Mouse (Mus musculus): ENCODE measurements around the gene Tk2. TPM values are rescaled to one million over a fixed set of nuclear protein-coding genes. Genes with fewer than 3 reads are reported as not detected.

Tk2 gene
- polyA plus RNA-seq, 1 experiment from 2014 or later, result 43.3 TPM

DNA sequence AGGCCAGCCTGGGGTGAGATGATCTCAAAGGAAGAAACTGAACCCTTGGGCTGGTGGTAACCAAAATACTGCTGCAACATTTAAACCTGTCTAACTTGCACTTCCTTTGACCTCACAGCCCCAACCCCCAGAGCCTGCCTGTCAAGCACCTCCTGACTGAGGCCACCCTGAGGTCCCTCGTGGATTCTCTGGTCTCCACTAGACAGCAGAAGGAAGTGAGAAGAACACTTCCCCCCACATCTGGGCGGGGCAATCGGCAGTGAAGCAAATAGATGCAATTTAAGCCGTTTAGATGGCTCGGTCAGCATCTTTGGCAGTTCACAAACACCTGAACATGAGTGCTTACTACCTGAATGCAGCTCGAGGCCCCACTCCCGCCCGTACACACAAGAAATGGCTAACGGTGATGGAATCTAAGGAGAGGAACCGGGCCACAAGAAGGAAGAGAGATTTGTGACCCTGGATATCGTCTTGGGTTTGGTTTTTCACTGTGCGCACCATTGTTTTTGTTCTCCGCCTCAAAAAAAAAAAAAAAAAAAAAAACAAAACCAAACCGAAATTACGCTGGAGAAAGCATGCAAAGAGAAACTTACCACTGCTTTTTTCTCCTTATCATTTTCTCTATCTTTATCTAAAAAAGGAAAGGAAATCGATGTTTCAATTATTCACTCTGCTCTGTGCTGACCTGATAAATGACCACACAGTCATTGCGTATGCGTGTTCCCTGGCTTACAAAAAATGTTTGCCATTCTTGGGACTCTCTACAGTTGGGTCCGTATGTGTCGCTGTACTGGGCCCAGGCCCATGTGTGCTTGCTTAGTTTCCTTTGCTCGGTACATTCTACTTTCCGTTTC lies 1.1 kb downstream of the Tk2 start:
- no peak overlapping the region for H3K27ac ChIP-seq (replicated peaks)
- H3K4me2 ChIP-seq, result peak overlapping the region; percentile 92
- H3K9ac ChIP-seq, result peak overlapping the region; percentile 84
- H3K9me3 ChIP-seq, result no peaks in the 10 kb centered on the region
- H3K36me3 ChIP-seq, result peaks cover 32% of the 10 kb centered on the region
- WGBS, result 73% methylated on average over 22 of the region's 22 CpGs
- no peaks in the 10 kb centered on the region for H3K27me3 ChIP-seq
- ATAC-seq (ENCODE audit: low read depth), result no peak
- H3K4me3 ChIP-seq, result peak overlapping the region; percentile 78
- peaks cover 32% of the 10 kb centered on the region for H3K4me1 ChIP-seq (replicated peaks)

DNA sequence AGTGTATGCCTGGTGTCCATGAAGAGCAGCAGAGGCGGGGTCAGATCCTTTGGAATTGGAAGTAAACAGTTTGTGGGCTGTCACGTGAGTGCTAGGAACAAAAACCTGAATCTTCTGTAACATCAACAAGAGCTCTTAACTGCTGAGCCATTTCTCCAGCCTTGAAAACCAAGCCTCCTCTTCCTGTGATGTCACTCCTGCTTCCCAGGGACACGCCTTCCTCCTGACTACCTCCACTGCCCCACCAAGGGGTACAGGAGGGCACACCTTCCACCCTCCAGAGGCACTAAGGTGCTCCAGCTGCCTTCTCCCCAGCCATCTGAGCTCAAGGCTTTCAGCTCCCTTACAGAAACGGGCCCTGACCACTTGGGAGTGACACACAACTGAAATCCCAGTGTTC lies 1.7 kb downstream of the Tk2 start:
- Histone ChIP-seq H3K9ac (0 out of 2 replicates have a peak overlapping the region, but pooled peaks have one; percentile 9), H3K9me3 (no peaks in the 10 kb centered on the region), H3K36me3 (peaks cover 39% of the 10 kb centered on the region), H3K4me2 (no peak overlapping the region), H3K27me3 (no peaks in the 10 kb centered on the region), H3K4me1 (replicated peaks) (peaks cover 27% of the 10 kb centered on the region), H3K27ac (replicated peaks) (no peak overlapping the region), H3K4me3 (no peak overlapping the region)
- WGBS, result 88% methylated on average over 4 of the region's 4 CpGs
- ATAC-seq (ENCODE audit: low read depth), result no peak

DNA sequence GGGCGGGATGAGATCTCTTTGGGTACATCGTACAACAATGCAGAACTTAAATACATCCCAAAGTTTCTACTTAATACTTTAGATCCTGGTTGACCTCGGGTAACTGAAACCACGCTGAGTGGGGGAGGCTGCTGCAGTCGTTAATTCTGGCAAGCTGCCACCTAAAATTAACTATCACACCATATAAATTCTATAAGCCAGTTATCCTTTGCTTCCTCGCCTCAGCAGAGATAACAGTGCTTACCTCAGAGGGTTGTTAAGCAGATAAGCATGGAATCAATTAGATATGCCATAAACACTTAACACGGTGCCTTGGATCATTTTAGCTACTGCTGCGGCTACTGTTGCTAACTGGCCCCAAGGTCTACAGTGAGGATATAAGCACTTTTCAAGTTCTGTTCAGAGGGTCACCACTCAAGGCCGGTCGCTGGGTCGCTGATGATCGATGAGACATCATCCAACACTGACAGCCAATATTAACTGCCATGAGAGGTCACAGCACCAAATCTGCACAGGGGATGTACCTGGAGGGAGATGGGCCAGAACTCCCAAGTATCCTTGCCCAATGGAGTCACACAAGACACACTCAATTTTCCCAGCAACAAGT lies 6.2 kb downstream of the Tk2 start:
- Histone ChIP-seq H3K27me3 (no peaks in the 10 kb centered on the region), H3K27ac (replicated peaks) (no peak overlapping the region), H3K4me3 (no peak overlapping the region), H3K4me1 (replicated peaks) (peaks cover 9% of the 10 kb centered on the region), H3K36me3 (peaks cover 83% of the 10 kb centered on the region), H3K9ac (no peak overlapping the region), H3K9me3 (no peaks in the 10 kb centered on the region), H3K4me2 (no peak overlapping the region)
- WGBS, result 79% methylated on average over 12 of the region's 12 CpGs
- no peak for ATAC-seq (ENCODE audit: low read depth)

DNA sequence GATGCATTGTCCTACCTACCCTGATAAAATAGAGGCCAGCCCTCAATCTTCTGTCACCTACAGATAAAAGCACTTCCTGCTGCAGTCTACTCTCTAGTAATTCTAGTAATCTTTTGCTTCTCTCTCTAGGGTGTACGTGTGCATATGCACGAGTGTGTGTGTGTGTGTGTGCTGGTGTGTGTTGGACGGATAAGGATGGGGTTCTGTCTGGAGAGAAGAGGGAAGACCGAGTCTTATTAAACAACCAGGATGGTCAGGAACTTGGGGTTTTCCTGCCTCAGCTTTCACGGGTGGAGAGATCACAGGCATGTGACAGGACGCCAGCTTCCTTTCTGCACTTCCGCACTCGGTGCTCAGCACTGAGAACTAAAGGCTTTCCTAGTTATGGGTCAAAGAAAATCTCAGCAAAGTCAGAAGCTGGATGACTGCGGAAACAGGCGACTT lies 8.9 kb downstream of the Tk2 start:
- Histone ChIP-seq H3K4me1 (replicated peaks) (no peaks in the 10 kb centered on the region), H3K9me3 (no peaks in the 10 kb centered on the region), H3K4me2 (no peak overlapping the region), H3K9ac (no peak overlapping the region), H3K27me3 (no peaks in the 10 kb centered on the region), H3K36me3 (peaks cover 97% of the 10 kb centered on the region), H3K4me3 (no peak overlapping the region), H3K27ac (replicated peaks) (no peak overlapping the region)
- 87% methylated on average over 10 of the region's 10 CpGs for WGBS
- no peak for ATAC-seq (ENCODE audit: low read depth)

DNA sequence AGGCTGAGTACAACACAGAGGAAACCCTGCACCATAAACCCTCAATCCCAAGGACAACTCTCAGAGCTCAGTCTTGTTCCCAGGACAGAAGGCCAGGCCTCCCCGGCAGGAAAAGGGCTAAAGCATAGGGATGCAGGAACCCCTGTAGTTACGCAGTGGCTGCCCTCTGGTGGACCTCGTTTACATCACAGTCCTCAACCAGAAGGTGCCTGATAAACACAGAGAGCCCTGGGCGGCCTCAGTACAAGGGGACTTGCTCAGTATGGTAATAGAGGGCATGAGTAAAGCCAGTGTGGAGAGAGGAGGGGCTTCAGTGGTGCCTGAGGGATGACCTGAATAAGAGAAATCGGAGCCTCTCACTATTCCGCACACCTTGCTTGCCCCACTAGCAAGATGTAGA lies 13.8 kb downstream of the Tk2 start:
- H3K4me2 ChIP-seq, result no peak overlapping the region
- 42% methylated on average over 6 of the region's 6 CpGs for WGBS
- H3K36me3 ChIP-seq, result peaks cover 100% of the 10 kb centered on the region
- no peaks in the 10 kb centered on the region for H3K9me3 ChIP-seq
- H3K27ac ChIP-seq (replicated peaks), result no peak overlapping the region
- no peak overlapping the region for H3K9ac ChIP-seq
- no peaks in the 10 kb centered on the region for H3K27me3 ChIP-seq
- H3K4me1 ChIP-seq (replicated peaks), result no peaks in the 10 kb centered on the region
- ATAC-seq (ENCODE audit: low read depth), result no peak
- H3K4me3 ChIP-seq, result no peak overlapping the region

DNA sequence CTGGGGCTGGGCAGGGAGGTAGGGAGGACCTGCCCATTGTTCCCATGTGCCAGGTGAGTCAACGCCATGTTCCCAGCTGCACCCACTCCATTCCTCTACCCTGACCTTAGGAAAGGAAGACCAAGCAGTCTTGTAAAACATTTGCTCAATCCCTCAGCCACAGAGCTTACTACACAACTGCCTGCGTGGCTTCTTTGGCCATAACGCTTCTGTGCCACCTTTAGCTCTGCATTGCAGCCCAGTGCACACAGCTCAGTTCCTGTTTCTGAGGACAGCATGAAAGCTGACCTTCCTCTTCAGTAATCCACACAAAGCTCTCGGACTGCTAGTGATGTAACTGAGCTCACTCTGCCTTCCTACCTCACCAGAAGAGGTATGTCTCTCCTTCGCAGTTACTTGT lies 15.4 kb downstream of the Tk2 start:
- Histone ChIP-seq H3K9me3 (no peaks in the 10 kb centered on the region), H3K36me3 (peaks cover 100% of the 10 kb centered on the region), H3K27ac (replicated peaks) (no peak overlapping the region), H3K4me2 (no peak overlapping the region), H3K9ac (no peak overlapping the region), H3K4me3 (no peak overlapping the region), H3K4me1 (replicated peaks) (no peaks in the 10 kb centered on the region), H3K27me3 (no peaks in the 10 kb centered on the region)
- no peak for ATAC-seq (ENCODE audit: low read depth)
- WGBS, result 97% methylated on average over 5 of the region's 5 CpGs

DNA sequence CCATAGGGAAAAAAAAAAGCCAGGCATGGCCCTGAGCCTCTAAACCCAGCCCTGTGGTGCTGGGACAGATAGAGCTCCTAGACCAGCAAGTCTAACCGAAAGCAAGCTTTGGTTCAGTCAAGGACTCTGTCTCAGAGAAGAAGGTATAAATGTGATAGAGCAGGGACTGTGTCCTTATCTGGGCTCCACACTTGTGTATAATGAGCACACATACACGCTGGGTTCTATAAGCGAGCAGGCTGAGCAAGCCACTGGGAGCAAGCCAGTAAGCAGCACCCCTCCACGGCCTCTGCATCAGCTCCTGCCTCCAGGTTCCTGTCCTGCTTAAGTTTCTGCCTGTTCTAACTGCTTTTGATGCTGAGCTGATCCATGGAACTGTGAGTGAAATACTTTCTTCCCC lies 16.3 kb downstream of the Tk2 start:
- WGBS, result 93% methylated on average over 4 of the region's 4 CpGs
- no peak overlapping the region for H3K9ac ChIP-seq
- no peaks in the 10 kb centered on the region for H3K27me3 ChIP-seq
- H3K36me3 ChIP-seq, result peaks cover 100% of the 10 kb centered on the region
- no peaks in the 10 kb centered on the region for H3K9me3 ChIP-seq
- H3K4me2 ChIP-seq, result no peak overlapping the region
- ATAC-seq (ENCODE audit: low read depth), result no peak
- no peaks in the 10 kb centered on the region for H3K4me1 ChIP-seq (replicated peaks)
- no peak overlapping the region for H3K27ac ChIP-seq (replicated peaks)
- H3K4me3 ChIP-seq, result no peak overlapping the region

DNA sequence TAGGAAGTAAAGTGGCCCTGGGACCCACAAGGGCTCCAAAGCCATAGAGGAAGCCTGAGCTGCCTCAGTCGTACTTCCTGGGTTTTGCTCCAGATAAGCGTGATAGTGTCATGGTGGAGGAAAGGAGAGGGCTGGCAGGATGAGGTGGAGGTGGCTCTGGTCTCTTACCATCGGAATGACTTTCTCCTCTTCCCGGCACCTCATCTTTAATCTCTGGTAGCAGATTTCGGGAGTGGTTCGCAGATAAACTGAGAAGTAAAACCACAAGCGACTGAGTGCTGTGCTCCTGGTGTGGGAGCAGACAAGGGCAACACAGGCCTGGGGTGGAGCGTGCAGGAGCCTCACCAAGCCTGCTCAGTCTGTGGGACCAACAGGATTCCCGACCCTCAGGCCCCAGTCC lies 18.0 kb downstream of the Tk2 start:
- H3K36me3 ChIP-seq, result peaks cover 100% of the 10 kb centered on the region
- no peaks in the 10 kb centered on the region for H3K9me3 ChIP-seq
- H3K27me3 ChIP-seq, result no peaks in the 10 kb centered on the region
- WGBS, result 93% methylated on average over 9 of the region's 9 CpGs
- no peak overlapping the region for H3K4me3 ChIP-seq
- H3K4me2 ChIP-seq, result no peak overlapping the region
- H3K9ac ChIP-seq, result no peak overlapping the region
- no peaks in the 10 kb centered on the region for H3K4me1 ChIP-seq (replicated peaks)
- no peak overlapping the region for H3K27ac ChIP-seq (replicated peaks)
- ATAC-seq (ENCODE audit: low read depth), result no peak

DNA sequence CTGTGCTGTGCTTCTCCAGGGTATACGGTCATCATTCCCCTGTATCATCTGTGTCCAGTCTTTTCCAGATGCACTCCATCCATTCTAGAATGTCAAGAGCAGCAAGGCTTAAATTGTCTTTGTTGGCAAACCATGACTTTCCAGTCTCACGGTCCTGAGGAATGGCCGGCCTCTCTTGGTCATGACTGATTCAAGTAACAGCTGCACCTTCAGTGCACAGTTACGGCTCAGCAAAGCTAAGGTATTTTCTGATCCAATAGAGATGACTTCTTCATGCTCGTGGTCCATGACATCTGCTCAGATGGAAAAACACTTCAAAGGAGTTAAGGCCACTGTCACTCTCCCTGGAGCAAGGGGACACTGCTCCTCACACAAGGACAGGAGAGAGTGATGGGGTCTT lies 21.3 kb downstream of the Tk2 start:
- H3K27ac ChIP-seq (replicated peaks), result no peak overlapping the region
- no peaks in the 10 kb centered on the region for H3K4me1 ChIP-seq (replicated peaks)
- peaks cover 93% of the 10 kb centered on the region for H3K36me3 ChIP-seq
- ATAC-seq (ENCODE audit: low read depth), result no peak
- 91% methylated on average over 5 of the region's 5 CpGs for WGBS
- H3K27me3 ChIP-seq, result no peaks in the 10 kb centered on the region
- H3K4me3 ChIP-seq, result no peak overlapping the region
- H3K9ac ChIP-seq, result no peak overlapping the region
- no peak overlapping the region for H3K4me2 ChIP-seq
- peaks cover 3% of the 10 kb centered on the region; the same call in 1 of the 2 replicates for H3K9me3 ChIP-seq

DNA sequence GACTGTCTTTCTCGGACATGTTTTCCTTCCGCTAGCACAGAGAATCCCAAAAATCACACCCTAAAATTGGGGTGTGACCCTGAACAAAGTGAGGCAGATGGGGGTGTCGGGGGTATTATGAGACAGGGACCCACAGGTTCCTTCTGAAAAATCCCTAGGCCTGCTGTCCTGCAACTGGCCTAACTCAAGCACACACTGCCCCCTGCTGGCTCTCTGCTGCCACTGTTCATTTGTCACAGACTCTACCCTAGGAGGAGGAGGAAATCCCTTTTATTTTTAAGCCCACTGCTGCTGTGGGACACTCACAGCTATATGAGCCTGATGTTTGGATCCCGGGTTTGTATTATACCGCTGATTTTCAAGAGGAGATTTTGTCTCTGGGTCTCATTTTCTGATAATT lies 28.6 kb downstream of the Tk2 start:
- Histone ChIP-seq H3K4me1 (replicated peaks) (no peaks in the 10 kb centered on the region; the same call in 1 of the 2 replicates), H3K27me3 (no peaks in the 10 kb centered on the region), H3K4me3 (no peak overlapping the region), H3K9me3 (peaks cover 3% of the 10 kb centered on the region; the same call in 1 of the 2 replicates), H3K9ac (no peak overlapping the region), H3K36me3 (peaks cover 20% of the 10 kb centered on the region), H3K4me2 (no peak overlapping the region), H3K27ac (replicated peaks) (no peak overlapping the region)
- 45% methylated on average over 5 of the region's 5 CpGs for WGBS
- peak; percentile 78 for ATAC-seq (ENCODE audit: low read depth)

DNA sequence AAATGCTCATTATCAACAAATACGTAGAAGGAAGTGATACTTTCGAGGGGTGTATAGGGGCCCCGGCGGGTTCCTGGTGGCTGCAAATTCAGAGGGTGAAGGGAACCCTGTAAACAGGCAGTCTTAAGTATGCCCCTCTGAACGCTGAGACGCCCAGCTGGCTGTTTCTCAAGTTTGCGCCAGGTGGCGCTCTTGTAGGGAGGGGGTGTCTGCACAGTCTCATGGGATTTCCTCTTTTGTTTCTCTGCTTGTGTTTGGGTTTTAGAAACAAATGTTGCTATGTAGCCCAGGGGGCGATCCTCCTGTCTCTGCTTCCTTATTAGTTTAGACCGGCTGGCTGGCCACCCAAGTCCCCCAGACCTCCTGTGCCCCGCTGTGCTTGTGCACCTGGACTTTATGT lies 29.3 kb downstream of the Tk2 start:
- no peak for ATAC-seq (ENCODE audit: low read depth)
- Histone ChIP-seq H3K27ac (replicated peaks) (no peak overlapping the region), H3K4me3 (no peak overlapping the region), H3K4me1 (replicated peaks) (no peaks in the 10 kb centered on the region; the same call in 1 of the 2 replicates), H3K4me2 (no peak overlapping the region), H3K27me3 (no peaks in the 10 kb centered on the region), H3K36me3 (peaks cover 13% of the 10 kb centered on the region), H3K9me3 (no peaks in the 10 kb centered on the region), H3K9ac (no peak overlapping the region)
- 27% methylated on average over 11 of the region's 11 CpGs for WGBS

DNA sequence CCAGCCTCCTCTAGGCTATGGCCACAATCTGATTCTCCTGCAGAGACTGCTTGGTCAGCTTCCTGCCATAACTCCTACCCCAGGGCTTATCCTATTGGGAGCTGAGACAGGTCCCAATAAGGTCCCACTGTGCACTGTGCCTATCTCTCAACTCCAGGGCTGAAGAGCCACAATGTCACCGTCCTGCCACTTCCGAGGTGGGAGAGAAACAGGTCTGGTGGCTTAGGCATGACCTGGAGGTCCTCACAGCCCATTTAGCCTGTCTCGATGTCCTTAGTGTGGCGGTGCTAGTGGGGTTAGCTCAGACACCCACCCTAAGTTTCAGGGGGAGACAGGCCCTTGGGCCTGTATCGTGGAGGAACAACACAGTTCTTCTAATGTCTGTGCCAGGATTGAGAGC lies 30.8 kb downstream of the Tk2 start:
- H3K9ac ChIP-seq, result no peak overlapping the region
- no peaks in the 10 kb centered on the region for H3K9me3 ChIP-seq
- no peak overlapping the region for H3K27ac ChIP-seq (replicated peaks)
- WGBS, result 94% methylated on average over 5 of the region's 5 CpGs
- H3K27me3 ChIP-seq, result no peaks in the 10 kb centered on the region
- H3K4me2 ChIP-seq, result no peak overlapping the region
- no peak for ATAC-seq (ENCODE audit: low read depth)
- H3K4me3 ChIP-seq, result no peak overlapping the region
- no peaks in the 10 kb centered on the region; the same call in 1 of the 2 replicates for H3K4me1 ChIP-seq (replicated peaks)
- H3K36me3 ChIP-seq, result no peaks in the 10 kb centered on the region
